Mouse (Mus musculus): ENCODE data around the gene Elf3. TPM values are rescaled to one million over a fixed set of nuclear protein-coding genes. Genes with fewer than 3 reads are reported as not detected.
A peak's percentile ranks its signal among the peaks of the same experiment; 100 is the strongest.
"Not testable (repeated sequence)": the region's sequence is repeated elsewhere in the genome, so short reads cannot be mapped to it uniquely, and the experiment has no call there.

The Elf3 gene
- polyA plus RNA-seq, 1 experiment from 2014 or later = 31.9 TPM

GRCm38 (mm10) chr1:135250706-135251105 is 7.7 kb downstream of the Elf3 start:
- DNase-seq (ENCODE audit: low spot score) (peak; percentile 36), ATAC-seq (peak; percentile 37)
- Histone ChIP-seq H3K27me3 (replicated peaks; ENCODE audit: insufficient read depth, low read length) (no peaks in the 10 kb centered on the region), H3K9me3 (ENCODE audit: low read length) (no peaks in the 10 kb centered on the region), H3K9ac (replicated peaks; ENCODE audit: low read depth) (no peak overlapping the region), H3K4me3 (ENCODE audit: low read depth, low read length) (no peak overlapping the region), H3K4me1 (ENCODE audit: insufficient read depth, low read depth, low read length) (peaks cover 5% of the 10 kb centered on the region; the same call in 1 of the 2 replicates), H3K4me2 (replicated peaks; ENCODE audit: low read depth, low read length) (no peak overlapping the region), H3K27ac (ENCODE audit: low read length) (no peak overlapping the region; the same call in 1 of the 2 replicates), H3K36me3 (ENCODE audit: insufficient read depth, low read length) (no peaks in the 10 kb centered on the region)
- TF ChIP-seq CTCF (IDR thresholded peaks at IDR 0.05) = no peak
- TF ChIP-seq EP300 (IDR thresholded peaks at IDR 0.05) = no peak
- WGBS = 54% methylated on average over 2 of the region's 3 CpGs

DNA sequence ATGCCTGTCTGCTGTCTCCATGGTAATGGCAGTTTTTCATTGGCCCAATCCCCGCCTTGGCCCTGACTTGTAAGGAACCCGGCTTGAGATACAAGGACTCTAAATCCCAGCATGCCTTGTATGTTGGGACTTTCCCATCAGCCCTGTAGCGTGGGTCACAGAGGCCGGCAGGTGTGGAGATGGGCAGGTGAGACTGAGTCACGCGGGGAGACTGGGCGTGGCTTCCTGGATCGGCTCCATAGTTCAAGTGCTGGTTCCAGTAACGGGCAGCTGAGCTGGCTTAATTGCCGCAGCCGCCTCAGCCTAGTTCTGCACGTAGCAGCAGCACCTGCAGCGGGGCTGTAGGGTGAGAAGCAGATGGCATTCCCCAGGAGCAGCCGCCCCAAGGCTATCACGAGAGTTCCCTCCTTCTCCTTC is 9.9 kb downstream of the Elf3 start:
- WGBS = 7% methylated on average over 15 of the region's 15 CpGs
- H3K9me3 ChIP-seq (ENCODE audit: low read length) = no peaks in the 10 kb centered on the region
- H3K4me2 ChIP-seq (replicated peaks; ENCODE audit: low read depth, low read length) = no peak overlapping the region
- DNase-seq (ENCODE audit: low spot score) = peak; percentile 84
- 0 out of 2 replicates have a peak overlapping the region, but pooled peaks have one; percentile 14 for H3K27ac ChIP-seq (ENCODE audit: low read length)
- H3K9ac ChIP-seq (replicated peaks; ENCODE audit: low read depth) = no peak overlapping the region
- peaks cover 5% of the 10 kb centered on the region; the same call in 1 of the 2 replicates for H3K4me1 ChIP-seq (ENCODE audit: insufficient read depth, low read depth, low read length)
- ATAC-seq = peak; percentile 90
- peak; percentile 65; the same call in 1 of the 2 replicates for TF ChIP-seq EP300 (IDR thresholded peaks at IDR 0.05)
- no peak for TF ChIP-seq CTCF (IDR thresholded peaks at IDR 0.05)
- no peaks in the 10 kb centered on the region for H3K27me3 ChIP-seq (replicated peaks; ENCODE audit: insufficient read depth, low read length)
- no peaks in the 10 kb centered on the region for H3K36me3 ChIP-seq (ENCODE audit: insufficient read depth, low read length)
- no peak overlapping the region for H3K4me3 ChIP-seq (ENCODE audit: low read depth, low read length)

GRCm38 (mm10) chr1:135244014-135244413 is 14.4 kb downstream of the Elf3 start:
- Histone ChIP-seq H3K4me1 (ENCODE audit: insufficient read depth, low read depth, low read length) (no peaks in the 10 kb centered on the region), H3K9ac (replicated peaks; ENCODE audit: low read depth) (no peak overlapping the region), H3K27ac (ENCODE audit: low read length) (no peak overlapping the region), H3K36me3 (ENCODE audit: insufficient read depth, low read length) (no peaks in the 10 kb centered on the region), H3K4me2 (replicated peaks; ENCODE audit: low read depth, low read length) (no peak overlapping the region), H3K27me3 (replicated peaks; ENCODE audit: insufficient read depth, low read length) (no peaks in the 10 kb centered on the region), H3K4me3 (ENCODE audit: low read depth, low read length) (no peak overlapping the region), H3K9me3 (ENCODE audit: low read length) (no peaks in the 10 kb centered on the region)
- ATAC-seq = no peak
- WGBS = 80% methylated on average over 8 of the region's 8 CpGs
- DNase-seq (ENCODE audit: low spot score) = no peak
- no peak for TF ChIP-seq EP300 (IDR thresholded peaks at IDR 0.05)
- no peak for TF ChIP-seq CTCF (IDR thresholded peaks at IDR 0.05)

- DNase-seq (ENCODE audit: low spot score); H3K27me3 ChIP-seq (replicated peaks; ENCODE audit: insufficient read depth, low read length); H3K4me1 ChIP-seq (ENCODE audit: insufficient read depth, low read depth, low read length); H3K9me3 ChIP-seq (ENCODE audit: low read length); ATAC-seq; H3K36me3 ChIP-seq (ENCODE audit: insufficient read depth, low read length); H3K27ac ChIP-seq (ENCODE audit: low read length); H3K4me2 ChIP-seq (replicated peaks; ENCODE audit: low read depth, low read length); H3K9ac ChIP-seq (replicated peaks; ENCODE audit: low read depth); H3K4me3 ChIP-seq (ENCODE audit: low read depth, low read length): not testable (repeated sequence)
- 72% methylated on average over 4 of the region's 4 CpGs for WGBS
Observed at GRCm38 (mm10) chr1:135240206-135240605, 18.2 kb downstream of the Elf3 start.

- WGBS = 55% methylated on average over 12 of the region's 12 CpGs
- Histone ChIP-seq H3K9ac (replicated peaks; ENCODE audit: low read depth) (no peak overlapping the region), H3K36me3 (ENCODE audit: insufficient read depth, low read length) (no peaks in the 10 kb centered on the region), H3K4me3 (ENCODE audit: low read depth, low read length) (no peak overlapping the region), H3K9me3 (ENCODE audit: low read length) (no peaks in the 10 kb centered on the region), H3K27me3 (replicated peaks; ENCODE audit: insufficient read depth, low read length) (no peaks in the 10 kb centered on the region), H3K4me1 (ENCODE audit: insufficient read depth, low read depth, low read length) (no peaks in the 10 kb centered on the region), H3K27ac (ENCODE audit: low read length) (no peak overlapping the region), H3K4me2 (replicated peaks; ENCODE audit: low read depth, low read length) (no peak overlapping the region)
- DNase-seq (ENCODE audit: low spot score) (no peak), ATAC-seq (no peak)
- TF ChIP-seq CTCF (IDR thresholded peaks at IDR 0.05) (no peak), EP300 (IDR thresholded peaks at IDR 0.05) (no peak)
Observed at GRCm38 (mm10) chr1:135237131-135237851, 21.1 kb downstream of the Elf3 start.

DNA sequence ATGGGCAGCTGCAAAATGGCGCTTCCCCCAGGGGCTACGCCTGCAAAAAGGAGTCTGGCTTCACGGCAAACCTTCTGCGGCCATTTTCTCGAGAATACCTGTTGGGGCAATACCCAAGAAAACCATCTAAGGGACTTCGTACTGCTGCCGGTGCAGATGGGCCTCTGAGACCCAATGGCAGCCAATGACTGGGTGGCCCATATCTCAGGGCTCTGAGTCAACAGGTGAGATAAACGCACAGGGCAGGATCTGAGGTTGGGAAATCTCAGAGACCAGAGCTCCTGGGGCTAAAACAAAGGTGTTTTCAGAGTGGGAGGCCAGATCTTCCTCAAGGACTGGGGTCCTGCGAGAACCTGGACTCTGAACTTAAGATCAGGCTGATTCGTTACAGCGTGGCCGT is 23.6 kb downstream of the Elf3 start:
- H3K4me1 ChIP-seq (ENCODE audit: insufficient read depth, low read depth, low read length) = no peaks in the 10 kb centered on the region
- no peaks in the 10 kb centered on the region for H3K27me3 ChIP-seq (replicated peaks; ENCODE audit: insufficient read depth, low read length)
- TF ChIP-seq EP300 (IDR thresholded peaks at IDR 0.05) = no peak
- no peak for TF ChIP-seq CTCF (IDR thresholded peaks at IDR 0.05)
- H3K9ac ChIP-seq (replicated peaks; ENCODE audit: low read depth) = no peak overlapping the region
- ATAC-seq (no peak), DNase-seq (ENCODE audit: low spot score) (no peak)
- WGBS = 81% methylated on average over 12 of the region's 12 CpGs
- H3K9me3 ChIP-seq (ENCODE audit: low read length) = no peaks in the 10 kb centered on the region
- no peak overlapping the region for H3K4me2 ChIP-seq (replicated peaks; ENCODE audit: low read depth, low read length)
- no peak overlapping the region for H3K4me3 ChIP-seq (ENCODE audit: low read depth, low read length)
- no peak overlapping the region for H3K27ac ChIP-seq (ENCODE audit: low read length)
- H3K36me3 ChIP-seq (ENCODE audit: insufficient read depth, low read length) = no peaks in the 10 kb centered on the region

Measured in lung, postnatal 0 days (tissue).